Mouse (Mus musculus): ENCODE results near the gene Tnfrsf12a.

Tnfrsf12a gene

DNA sequence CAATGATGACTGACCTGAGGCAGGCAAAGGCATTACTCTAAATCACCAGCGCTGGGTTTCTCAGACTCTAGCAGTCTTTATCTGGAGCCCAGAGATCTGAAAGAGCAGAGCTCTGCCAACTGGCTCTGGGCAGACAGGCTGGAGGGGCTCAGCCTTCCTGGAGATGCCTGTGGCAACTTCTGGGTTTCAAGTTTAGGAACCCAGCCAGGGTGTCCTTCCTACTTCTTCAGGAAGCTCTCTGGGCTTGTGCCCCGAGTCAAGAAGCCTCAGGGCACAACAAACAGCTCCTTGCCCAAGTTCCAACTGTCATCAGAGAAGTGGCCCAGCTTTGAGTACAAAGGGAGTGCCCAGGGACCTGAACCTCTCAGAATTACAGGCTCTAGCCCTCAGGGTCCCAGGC lies 22.9 kb downstream of the Tnfrsf12a start:
- in situ Hi-C loops (cut with MboI; ENCODE audit: unreplicated experiment in 2 of 2): no loop called here

DNA sequence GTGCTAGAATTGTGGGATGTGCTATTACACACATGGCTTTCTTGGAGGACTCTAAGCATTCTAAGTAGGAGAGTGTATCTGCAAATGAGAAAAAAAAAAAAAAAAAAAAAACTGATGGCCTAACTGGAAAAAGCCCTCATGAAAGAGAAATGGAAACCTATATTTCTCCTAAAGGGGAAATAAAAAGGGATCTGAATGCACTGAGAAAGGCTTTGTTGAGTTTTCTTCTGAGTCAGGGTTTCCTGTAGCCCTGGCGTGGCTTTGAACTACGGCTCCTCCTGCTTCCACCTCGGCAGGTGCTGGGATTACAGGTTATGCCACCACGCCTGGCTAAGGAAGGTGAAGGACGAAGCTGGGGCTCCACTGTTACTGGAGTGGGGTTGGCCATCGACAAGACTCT lies 23.3 kb downstream of the Tnfrsf12a start:
- in situ Hi-C loops (cut with MboI; ENCODE audit: unreplicated experiment in 2 of 2): no loop called here

DNA sequence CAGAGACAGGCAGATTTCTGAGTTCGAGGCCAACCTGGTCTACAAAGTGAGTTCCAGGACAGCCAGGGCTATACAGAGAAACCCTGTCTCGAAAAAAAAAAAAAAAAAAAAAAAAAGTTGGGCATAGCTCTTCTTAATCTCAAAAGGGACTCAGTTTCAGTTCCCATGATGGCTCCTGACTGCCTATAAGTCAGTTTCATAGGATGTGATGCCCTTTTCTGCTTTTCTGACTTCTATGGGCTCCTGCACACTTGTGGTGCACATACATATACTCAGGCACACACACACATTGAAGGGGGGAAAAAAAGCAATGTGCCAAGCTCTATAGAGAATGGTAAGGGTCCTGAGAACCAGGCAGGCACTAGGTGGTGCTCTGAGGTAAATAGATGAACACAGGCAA lies 23.9 kb downstream of the Tnfrsf12a start:
- in situ Hi-C loops (cut with MboI; ENCODE audit: unreplicated experiment in 2 of 2): no loop called here

DNA sequence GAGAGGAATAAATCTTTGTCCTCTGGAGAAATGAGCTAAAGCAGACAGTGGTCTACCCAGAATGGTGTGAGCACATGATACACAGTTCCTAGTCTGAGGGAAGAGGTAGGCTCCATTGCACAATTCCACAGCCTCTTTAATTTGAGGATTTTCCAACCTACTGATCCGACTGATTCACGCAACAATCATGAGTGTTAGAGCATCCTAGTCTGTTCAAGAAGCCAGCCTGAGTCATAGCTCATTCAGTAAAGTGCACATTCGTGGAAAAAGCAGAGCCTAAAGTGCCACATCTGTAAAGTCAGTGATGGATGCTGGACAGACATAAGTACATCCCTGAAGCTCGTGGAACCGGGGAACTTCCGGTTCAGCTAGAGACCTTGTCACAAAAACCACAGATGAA lies 25.9 kb downstream of the Tnfrsf12a start:
- in situ Hi-C loops (cut with MboI; ENCODE audit: unreplicated experiment in 2 of 2): no loop called here

DNA sequence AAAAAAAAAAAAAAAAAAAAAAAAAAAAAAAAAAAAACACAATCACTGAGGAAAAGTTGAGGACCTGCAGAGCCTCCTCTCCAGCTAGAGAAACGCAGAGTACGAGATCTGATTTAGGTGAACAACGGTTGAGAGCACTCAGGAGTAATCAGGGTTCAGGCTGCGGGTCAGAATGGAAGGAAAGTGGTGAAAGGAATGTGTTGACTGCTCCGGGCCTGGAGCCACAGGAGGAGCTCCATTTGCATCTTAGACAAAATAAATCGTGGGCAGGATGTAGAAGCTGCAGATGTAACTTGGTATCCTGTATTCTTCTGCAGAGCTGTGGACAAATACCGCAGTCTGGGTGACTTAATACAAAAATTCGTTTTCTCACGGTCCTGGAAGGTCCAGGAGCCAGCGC lies 31.4 kb downstream of the Tnfrsf12a start:
- in situ Hi-C loops (cut with MboI; ENCODE audit: unreplicated experiment in 2 of 2): no loop called here

DNA sequence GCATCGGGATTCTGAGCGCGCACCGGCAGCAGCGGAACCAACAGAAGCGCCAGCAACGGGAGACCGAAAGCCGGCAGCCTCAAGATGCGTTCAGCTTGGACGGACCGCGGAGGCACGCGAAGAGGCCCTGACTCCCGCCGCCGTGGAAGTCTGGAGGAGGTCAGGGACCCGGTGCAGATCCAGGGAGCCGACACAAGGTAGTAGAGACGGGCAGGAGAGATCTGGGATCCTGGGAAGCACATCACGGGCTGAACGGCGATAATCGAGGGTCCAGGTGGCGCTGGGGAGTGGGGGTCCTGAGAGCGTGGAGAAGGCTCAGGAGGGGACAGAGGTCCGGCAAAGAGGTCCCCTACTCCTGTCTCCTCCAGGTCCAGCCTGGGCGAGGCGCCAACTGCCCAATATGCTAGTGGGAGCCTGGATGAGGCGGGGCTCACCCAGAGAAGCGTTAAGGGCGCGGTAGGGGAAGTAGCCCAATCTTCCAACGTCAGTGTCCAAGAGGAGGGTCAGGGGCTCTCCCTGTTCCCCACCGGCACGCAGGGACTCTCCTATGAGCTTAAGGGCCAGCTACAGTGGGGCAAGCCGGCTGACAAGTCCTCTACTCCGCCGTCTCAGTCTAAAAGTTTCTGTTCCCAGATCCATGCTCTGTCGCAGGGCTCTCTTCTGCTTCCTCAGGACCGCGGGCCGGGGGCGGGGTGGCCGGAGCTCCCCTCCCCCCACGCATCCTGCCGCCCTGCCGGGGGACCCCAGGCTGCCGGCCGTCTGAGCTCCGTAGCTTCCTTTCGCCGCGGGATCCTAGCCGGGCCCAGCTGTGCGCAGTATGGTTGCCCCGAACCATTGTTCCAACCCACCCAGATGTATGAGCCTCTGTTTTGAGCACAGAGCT lies 32.4 kb downstream of the Tnfrsf12a start, which contains the start of gene Mmp25:
Mmp25 (minus strand) TSS at position 665 of the 883 bp plus-strand sequence.
- in situ Hi-C loops (cut with MboI; ENCODE audit: unreplicated experiment in 2 of 2): no loop called here

DNA sequence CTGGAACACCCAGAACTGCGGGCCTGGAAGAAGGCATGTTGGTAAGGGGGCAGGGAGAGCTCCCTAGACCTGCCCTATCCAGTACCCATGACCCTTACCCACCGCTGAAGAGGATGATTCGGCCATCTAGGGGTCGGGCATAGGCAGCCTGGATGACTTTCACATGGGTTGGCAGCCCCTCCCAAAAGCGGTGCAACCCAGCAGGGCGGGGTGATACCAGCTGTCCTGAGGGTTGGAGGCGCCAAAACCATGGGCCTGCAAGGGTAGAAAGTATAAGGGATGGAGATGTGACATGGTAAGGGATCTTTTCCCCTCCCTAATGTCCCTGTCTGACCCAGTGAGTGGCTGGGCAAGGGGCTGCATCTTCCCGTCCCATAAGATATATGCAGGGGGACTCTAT lies 46.0 kb downstream of the Tnfrsf12a start:
- in situ Hi-C loops (cut with MboI; ENCODE audit: unreplicated experiment in 2 of 2): no loop called here

DNA sequence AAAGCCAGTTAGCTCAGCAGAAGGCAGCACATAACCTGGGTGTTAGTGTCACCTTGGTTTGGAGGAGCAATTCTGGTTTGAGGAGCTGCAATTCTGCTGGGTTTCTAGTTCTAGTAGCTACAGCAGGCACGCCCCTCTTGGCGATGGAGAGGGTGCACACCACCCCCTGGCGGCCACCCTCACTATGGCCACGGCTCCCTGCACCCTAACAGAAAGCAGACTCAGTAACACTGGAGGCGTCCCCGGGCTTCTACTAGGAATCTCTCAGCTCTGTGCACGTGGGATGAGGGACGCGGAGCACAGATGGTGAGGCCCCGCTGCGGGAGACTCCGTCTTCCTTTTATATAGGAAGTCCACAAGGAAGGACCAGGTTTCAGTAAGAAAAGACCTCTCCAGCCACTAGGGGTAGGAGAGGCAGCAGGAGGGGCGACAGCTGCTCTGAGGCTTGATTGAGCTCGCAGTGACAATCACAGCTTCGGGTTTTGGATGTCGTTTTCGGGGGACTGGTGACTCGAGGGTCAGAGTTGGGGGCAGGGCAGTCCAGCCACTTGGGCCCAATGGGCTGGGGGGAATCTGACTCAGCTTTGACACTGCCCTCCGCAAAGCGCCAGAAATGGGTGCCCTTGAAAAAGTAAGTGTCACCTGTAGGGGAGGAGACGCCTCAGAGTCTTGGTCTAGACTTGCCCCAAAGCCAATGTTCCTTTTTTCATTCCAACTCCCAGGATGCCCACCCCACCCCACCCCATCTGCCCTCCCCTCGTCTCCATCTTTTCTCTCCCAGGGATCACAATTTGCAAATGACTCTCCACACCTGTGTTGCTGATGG lies 46.9 kb downstream of the Tnfrsf12a start:
- in situ Hi-C loops (cut with MboI; ENCODE audit: unreplicated experiment in 2 of 2): no loop called here

DNA sequence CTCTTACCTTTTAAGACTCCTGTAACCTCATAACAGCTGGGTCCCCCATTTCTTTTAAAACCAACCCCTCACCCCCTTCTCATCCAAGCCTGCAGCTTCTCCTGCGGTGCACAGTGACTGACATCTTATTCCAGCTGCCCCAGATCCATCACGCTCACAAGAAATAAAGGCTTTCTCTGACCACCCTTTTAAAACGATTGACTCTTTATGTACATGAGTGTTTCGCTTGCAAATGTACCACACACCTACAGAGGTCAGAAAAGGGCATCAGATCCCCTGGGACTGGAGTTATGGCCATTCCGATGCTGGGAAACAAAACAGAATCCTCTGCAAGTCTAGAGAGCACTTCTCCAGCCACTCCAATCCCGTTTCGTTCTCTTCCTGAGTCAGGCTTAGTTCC lies 49.5 kb downstream of the Tnfrsf12a start:
- in situ Hi-C loops (cut with MboI; ENCODE audit: unreplicated experiment in 2 of 2): loop anchor here in 1 of 2 experiments (10.0 kb wide), 1 partner anchor 53 kb away; no protein-coding TSS in a partner anchor
